Mouse (Mus musculus) cerebellum, adult 2 months (tissue): ENCODE measurements at regions not wholly inside any gene's neighbourhood (a gene's known extent, or its start where the extent isn't known, plus 50 kb on each side); places are given as distances from the start of the nearest gene placed in this dataset.

Experiments
- DNase-seq, 2 experiments: peaks; one replicate each; pipeline ENCODE4 v3.0.0; 2021
- H3K27ac ChIP-seq: fragments of 200-500 bp; 2 replicates; pipeline ENCODE4 v1.5.1; 2012; ENCODE audit warnings: low read length, control low read depth, inconsistent platforms; ENCODE audit not compliant: insufficient read depth
- H3K27me3 ChIP-seq: fragments of 200-500 bp; 2 replicates; pipeline ENCODE4 v1.6.1; 2012; ENCODE audit warnings: inconsistent platforms, mild to moderate bottlenecking, low read length, moderate library complexity; ENCODE audit not compliant: control insufficient read depth, insufficient read depth
- H3K4me1 ChIP-seq: fragments of 200-500 bp; 2 replicates; pipeline ENCODE4 v1.6.1; 2011; ENCODE audit warnings: low read length; ENCODE audit not compliant: control insufficient read depth, insufficient read depth
- H3K4me3 ChIP-seq: fragments of 200-500 bp; replicated peaks from 2 replicates; pipeline ENCODE3; 2011; ENCODE audit warnings: mild to moderate bottlenecking, low read depth, low read length, control low read depth; ENCODE audit not compliant: insufficient read depth
- CTCF ChIP-seq: fragments of 200-500 bp; IDR thresholded peaks from 2 replicates; pipeline ENCODE4 v1.5.1; 2011; ENCODE audit warnings: low read depth, mild to moderate bottlenecking, control low read depth, low read length, moderate library complexity, borderline replicate concordance; ENCODE audit not compliant: insufficient read depth
- POLR2A ChIP-seq: fragments of 200-500 bp; IDR thresholded peaks from 2 replicates; pipeline ENCODE4 v1.6.1; 2011; ENCODE audit warnings: low read length, control low read depth, borderline replicate concordance; ENCODE audit not compliant: insufficient read depth
- WGBS: fragments of 180-500 bp; shearing (Covaris S2); methylation state at CpG from one replicate; pipeline ENCODE4 v1.1.7; 2018; 5-methylcytosine and 5-hydroxymethylcytosine counted together

DNA sequence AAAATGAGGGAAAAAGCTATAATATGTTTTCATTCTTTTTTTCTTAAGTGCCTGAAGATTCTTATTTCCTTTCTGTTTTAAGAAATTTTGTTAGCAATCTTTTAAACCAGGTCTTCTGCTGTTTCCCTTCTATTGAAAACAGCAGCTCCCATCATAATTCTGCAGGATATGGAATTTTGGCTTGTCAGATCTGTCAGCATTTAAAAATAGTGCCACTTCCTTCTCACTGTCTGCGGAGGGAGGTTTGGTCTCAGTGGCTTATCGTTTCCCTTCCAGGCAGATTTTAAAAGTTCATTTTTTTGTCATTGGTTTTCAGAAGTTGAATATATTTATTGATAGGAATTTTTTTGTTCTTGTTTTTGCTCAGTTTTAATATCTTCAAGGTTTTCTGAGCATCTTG lies 776.1 kb upstream of the Marcks start:
- H3K4me3 ChIP-seq: no peak overlapping the region
- H3K27me3 ChIP-seq: no peaks in the 10 kb centered on the region
- no peak overlapping the region for H3K27ac ChIP-seq
- DNase-seq: no peak
- TF ChIP-seq CTCF (no peak), POLR2A (no peak)
- no peaks in the 10 kb centered on the region for H3K4me1 ChIP-seq
- WGBS: 60% methylated on average over 2 of the region's 2 CpGs

DNA sequence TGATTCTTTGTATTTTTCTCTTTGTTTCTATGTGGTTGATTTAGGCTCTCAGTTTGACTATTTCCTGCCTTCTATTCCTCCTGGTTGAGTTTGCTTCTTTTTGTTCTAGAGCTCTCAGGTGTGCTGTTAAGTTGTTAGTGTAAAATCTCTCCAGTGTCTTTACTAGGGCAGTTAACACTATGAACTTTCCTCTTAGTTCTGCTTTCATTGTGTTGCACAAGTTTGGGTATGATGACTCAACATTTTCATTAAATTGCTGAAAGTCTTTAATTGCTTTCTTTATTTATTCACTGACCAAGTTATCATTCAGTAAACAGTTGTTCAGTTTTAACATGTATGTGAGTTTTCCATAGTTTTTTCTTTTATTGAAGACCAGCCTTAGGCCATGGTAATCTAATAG lies 772.9 kb upstream of the Marcks start:
- H3K4me3 ChIP-seq: no peak overlapping the region
- H3K4me1 ChIP-seq: peaks cover 4% of the 10 kb centered on the region; the same call in 1 of the 2 replicates
- H3K27ac ChIP-seq: no peak overlapping the region
- no peak for DNase-seq
- H3K27me3 ChIP-seq: no peaks in the 10 kb centered on the region
- no peak for TF ChIP-seq POLR2A
- no peak for TF ChIP-seq CTCF

DNA sequence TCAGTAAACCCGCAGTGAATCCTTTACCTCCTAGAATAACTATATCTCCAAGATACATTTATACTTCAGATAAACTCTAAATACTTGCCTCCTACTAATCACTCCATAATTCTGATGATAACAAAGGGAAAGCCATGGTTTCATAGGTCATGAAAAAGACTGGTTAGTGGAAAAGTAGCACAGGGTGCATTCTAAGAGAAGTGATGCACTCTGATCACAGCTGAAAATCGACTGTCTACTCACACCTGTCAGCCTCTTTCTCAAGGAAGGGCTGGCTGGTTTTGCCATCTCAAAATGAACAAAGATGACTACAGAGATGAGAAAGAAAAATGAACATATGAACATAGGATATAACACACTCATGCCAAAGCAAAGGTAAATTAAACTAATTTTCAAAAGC lies 769.6 kb upstream of the Marcks start:
- H3K27ac ChIP-seq: no peak overlapping the region
- WGBS: 10% methylated on average over 2 of the region's 2 CpGs
- no peaks in the 10 kb centered on the region for H3K27me3 ChIP-seq
- peaks cover 4% of the 10 kb centered on the region; the same call in 1 of the 2 replicates for H3K4me1 ChIP-seq
- no peak for TF ChIP-seq CTCF
- TF ChIP-seq POLR2A: no peak
- H3K4me3 ChIP-seq: no peak overlapping the region
- DNase-seq: peak in 1 of 2 experiments; percentile 31

DNA sequence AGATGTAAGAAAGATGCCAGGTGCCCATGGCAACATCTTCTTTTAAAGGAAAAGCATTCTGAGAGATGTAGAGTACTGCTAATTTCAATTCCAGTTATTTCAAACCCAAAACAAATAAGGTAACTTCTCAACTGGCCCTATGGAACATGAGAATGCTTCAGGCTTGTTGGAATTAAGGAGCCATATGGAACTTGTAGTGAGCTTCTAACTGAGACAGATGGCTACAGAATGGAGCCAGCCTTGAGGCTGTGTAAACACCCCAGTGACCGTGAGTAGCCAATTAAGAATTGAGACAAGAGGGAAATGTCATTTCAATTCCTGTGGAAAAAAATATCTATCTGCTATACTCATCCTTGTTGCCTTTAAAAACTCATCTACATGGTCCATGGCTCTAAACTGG lies 769.0 kb upstream of the Marcks start:
- Histone ChIP-seq H3K27ac (no peak overlapping the region), H3K4me3 (no peak overlapping the region), H3K4me1 (peaks cover 4% of the 10 kb centered on the region; the same call in 1 of the 2 replicates), H3K27me3 (no peaks in the 10 kb centered on the region)
- 11% methylated on average over 1 of the region's 1 CpGs for WGBS
- DNase-seq: peak; percentile 54 to 91
- TF ChIP-seq CTCF (no peak), POLR2A (no peak)

DNA sequence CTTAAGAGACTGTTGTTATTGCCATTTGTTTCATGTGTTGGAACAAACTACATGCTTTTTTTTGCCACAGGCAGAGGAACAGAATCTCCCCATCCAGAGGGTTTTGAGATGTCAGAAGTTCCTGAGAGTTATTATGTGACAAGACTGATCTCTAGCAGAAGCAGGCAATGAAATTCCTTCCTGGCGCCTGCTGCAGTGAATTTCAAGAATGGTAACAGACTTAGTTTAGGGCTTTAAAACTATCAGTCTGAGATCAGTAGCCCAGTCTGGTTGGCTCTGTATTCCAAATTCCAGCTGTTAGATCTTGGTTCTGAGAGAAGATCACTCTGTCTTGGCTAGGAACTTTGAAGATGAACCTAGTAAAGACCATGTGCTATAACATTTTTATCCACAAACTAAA lies 749.2 kb upstream of the Marcks start:
- Histone ChIP-seq H3K27me3 (no peaks in the 10 kb centered on the region), H3K4me3 (no peak overlapping the region), H3K4me1 (no peaks in the 10 kb centered on the region), H3K27ac (no peak overlapping the region)
- DNase-seq: no peak
- 98% methylated on average over 1 of the region's 1 CpGs for WGBS
- TF ChIP-seq CTCF (no peak), POLR2A (no peak)

DNA sequence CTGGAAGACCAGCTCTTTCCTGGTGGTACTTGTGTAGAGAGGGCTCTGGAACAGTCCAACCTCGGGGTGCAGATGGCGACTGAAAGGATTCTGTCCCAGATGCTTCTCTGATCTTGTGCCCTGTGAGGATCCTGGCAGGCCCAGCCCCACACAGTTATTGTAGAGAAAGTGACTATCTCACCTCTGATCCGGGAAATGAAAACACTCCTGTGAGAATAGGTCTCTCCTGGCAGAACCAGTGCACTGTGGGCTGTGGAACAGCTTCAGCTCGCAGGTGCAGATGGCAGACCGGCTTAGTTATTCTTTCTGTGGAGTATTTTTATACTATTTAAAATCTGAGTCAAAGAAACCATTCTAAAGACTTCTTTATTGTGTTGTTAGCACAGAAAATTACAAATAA lies 742.1 kb upstream of the Marcks start:
- TF ChIP-seq POLR2A: no peak
- TF ChIP-seq CTCF: no peak
- Histone ChIP-seq H3K27me3 (no peaks in the 10 kb centered on the region), H3K4me3 (no peak overlapping the region), H3K27ac (no peak overlapping the region), H3K4me1 (0 out of 2 replicates have a peak, but pooled peaks cover 4% of the 10 kb centered on the region)
- 32% methylated on average over 5 of the region's 5 CpGs for WGBS
- peak; percentile 5 to 9 for DNase-seq

DNA sequence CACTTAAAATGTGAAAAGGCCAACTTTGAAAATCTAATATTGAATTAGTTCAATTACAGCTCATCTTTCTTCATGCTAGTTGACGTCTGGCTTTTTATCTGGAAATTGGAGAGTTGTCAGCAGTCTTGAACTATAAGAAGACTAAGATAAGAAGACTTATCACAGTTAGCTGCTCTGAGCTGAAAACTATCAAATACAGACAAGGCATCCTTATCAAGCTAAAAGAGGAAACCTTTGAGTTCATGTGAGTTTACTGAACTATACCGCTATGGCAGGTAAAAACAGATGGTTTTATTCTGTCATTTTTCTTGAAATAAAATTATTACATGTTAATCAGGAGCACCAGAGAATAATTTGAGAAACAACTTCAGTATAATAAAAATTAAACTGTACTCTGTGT lies 735.2 kb upstream of the Marcks start:
- H3K27me3 ChIP-seq: no peaks in the 10 kb centered on the region
- H3K27ac ChIP-seq: no peak overlapping the region
- no peaks in the 10 kb centered on the region for H3K4me1 ChIP-seq
- WGBS: 95% methylated on average over 2 of the region's 2 CpGs
- H3K4me3 ChIP-seq: no peak overlapping the region
- no peak for DNase-seq
- TF ChIP-seq CTCF: no peak
- TF ChIP-seq POLR2A: no peak

DNA sequence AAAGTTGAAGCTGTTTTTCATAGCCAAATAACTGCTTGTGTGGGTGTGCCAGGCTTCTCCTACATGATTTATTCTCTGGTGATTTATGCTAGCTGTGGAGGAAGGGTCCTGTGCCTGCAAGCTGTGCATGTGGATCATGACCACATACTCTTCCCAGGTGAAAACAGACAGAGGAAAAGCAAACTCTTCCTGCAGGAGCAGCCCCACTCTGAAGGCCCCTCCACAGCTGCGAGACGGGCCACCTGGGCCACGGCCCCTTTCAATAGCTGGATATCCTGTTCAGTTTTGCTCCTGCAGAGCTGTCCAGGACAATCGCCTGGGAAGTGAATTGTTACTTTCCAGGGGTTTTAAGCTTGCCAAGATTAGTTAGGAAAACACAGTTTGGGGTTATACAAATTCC lies 722.3 kb upstream of the Marcks start:
- no peak for TF ChIP-seq POLR2A
- no peak for TF ChIP-seq CTCF
- Histone ChIP-seq H3K27me3 (no peaks in the 10 kb centered on the region), H3K4me3 (no peak overlapping the region), H3K27ac (no peak overlapping the region), H3K4me1 (no peaks in the 10 kb centered on the region)
- 58% methylated on average over 4 of the region's 4 CpGs for WGBS
- no peak for DNase-seq
